Mouse (Mus musculus): ENCODE measurements around the gene Srrd. TPM values are rescaled to one million over a fixed set of nuclear protein-coding genes. Genes with fewer than 3 reads are reported as not detected.

The Srrd gene
- polyA plus RNA-seq, 1 experiment from 2014 or later: 30.3 TPM

DNA sequence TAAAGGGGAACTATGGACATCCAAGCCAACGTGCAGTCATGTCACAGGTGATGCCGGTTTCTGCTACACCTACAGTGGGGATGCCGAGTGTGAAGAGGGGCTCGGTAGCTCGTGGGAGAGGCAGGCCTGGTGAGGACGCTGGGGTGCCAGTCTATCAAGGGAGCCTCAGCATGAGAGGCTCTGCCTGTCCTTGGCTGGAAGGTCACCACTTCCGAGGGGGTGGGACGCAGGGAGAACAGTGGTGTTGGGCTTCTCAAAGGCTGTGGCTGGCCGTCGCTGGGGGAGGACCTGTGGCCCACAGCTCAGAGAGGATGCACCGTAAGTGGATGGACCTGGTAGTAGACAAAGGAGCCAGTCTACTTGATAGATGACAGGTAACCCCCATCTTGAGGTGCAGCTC lies 38.3 kb upstream of the Srrd start:
- ATAC-seq (ENCODE audit: low read depth): no peak
- Histone ChIP-seq H3K9ac (ENCODE audit: low read depth, low read length) (no peak overlapping the region), H3K27me3 (replicated peaks; ENCODE audit: control insufficient read depth, insufficient read depth, low read length) (no peaks in the 10 kb centered on the region), H3K4me3 (ENCODE audit: low read depth, low read length) (no peak overlapping the region), H3K9me3 (ENCODE audit: control insufficient read depth, low read length) (no peaks in the 10 kb centered on the region), H3K4me1 (ENCODE audit: control insufficient read depth, insufficient read depth, low read length) (peaks cover 10% of the 10 kb centered on the region), H3K27ac (replicated peaks; ENCODE audit: low read depth, low read length) (no peak overlapping the region), H3K36me3 (ENCODE audit: control insufficient read depth, insufficient read depth, low read length) (peaks cover 17% of the 10 kb centered on the region), H3K4me2 (ENCODE audit: low read depth, low read length) (no peak overlapping the region)
- WGBS: 93% methylated on average over 9 of the region's 11 CpGs
- no peak for DNase-seq (ENCODE audit: low spot score)

GRCm38 (mm10) chr5:112378716-112379115 lies 35.9 kb upstream of the Srrd start:
- Histone ChIP-seq H3K27me3 (replicated peaks; ENCODE audit: control insufficient read depth, insufficient read depth, low read length) (no peaks in the 10 kb centered on the region), H3K36me3 (ENCODE audit: control insufficient read depth, insufficient read depth, low read length) (peaks cover 26% of the 10 kb centered on the region), H3K27ac (replicated peaks; ENCODE audit: low read depth, low read length) (no peak overlapping the region), H3K4me1 (ENCODE audit: control insufficient read depth, insufficient read depth, low read length) (peaks cover 10% of the 10 kb centered on the region), H3K9me3 (ENCODE audit: control insufficient read depth, low read length) (no peaks in the 10 kb centered on the region), H3K9ac (ENCODE audit: low read depth, low read length) (no peak overlapping the region), H3K4me2 (ENCODE audit: low read depth, low read length) (no peak overlapping the region), H3K4me3 (ENCODE audit: low read depth, low read length) (no peak overlapping the region)
- WGBS: 73% methylated on average over 6 of the region's 6 CpGs
- ATAC-seq (ENCODE audit: low read depth) (no peak), DNase-seq (ENCODE audit: low spot score) (no peak)

DNA sequence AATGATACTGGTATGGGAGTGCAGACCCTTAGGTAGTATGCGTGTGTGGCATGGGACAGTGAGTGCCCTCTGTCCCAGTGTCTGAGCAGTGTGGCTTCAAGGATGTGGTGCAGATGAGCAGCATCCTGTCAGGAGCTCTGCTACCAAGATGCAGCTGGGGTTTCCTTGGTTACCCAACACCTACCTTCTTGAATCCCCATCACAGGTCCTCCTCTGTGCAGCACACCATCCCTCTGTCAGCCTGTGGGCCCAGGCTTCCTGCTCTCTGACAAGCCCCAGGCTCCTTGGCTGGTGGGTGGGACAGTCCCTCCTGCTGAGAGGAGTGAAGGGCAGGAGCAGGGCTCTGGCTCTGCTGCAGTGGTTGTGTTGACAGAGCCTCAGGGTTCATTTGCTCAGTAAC lies 34.5 kb upstream of the Srrd start:
- DNase-seq (ENCODE audit: low spot score) (no peak), ATAC-seq (ENCODE audit: low read depth) (no peak)
- Histone ChIP-seq H3K36me3 (ENCODE audit: control insufficient read depth, insufficient read depth, low read length) (peaks cover 39% of the 10 kb centered on the region), H3K4me1 (ENCODE audit: control insufficient read depth, insufficient read depth, low read length) (peaks cover 2% of the 10 kb centered on the region; the same call in 1 of the 2 replicates), H3K4me2 (ENCODE audit: low read depth, low read length) (no peak overlapping the region), H3K27me3 (replicated peaks; ENCODE audit: control insufficient read depth, insufficient read depth, low read length) (no peaks in the 10 kb centered on the region), H3K9ac (ENCODE audit: low read depth, low read length) (no peak overlapping the region), H3K9me3 (ENCODE audit: control insufficient read depth, low read length) (no peaks in the 10 kb centered on the region), H3K4me3 (ENCODE audit: low read depth, low read length) (no peak overlapping the region), H3K27ac (replicated peaks; ENCODE audit: low read depth, low read length) (no peak overlapping the region)
- 89% methylated on average over 1 of the region's 1 CpGs for WGBS

DNA sequence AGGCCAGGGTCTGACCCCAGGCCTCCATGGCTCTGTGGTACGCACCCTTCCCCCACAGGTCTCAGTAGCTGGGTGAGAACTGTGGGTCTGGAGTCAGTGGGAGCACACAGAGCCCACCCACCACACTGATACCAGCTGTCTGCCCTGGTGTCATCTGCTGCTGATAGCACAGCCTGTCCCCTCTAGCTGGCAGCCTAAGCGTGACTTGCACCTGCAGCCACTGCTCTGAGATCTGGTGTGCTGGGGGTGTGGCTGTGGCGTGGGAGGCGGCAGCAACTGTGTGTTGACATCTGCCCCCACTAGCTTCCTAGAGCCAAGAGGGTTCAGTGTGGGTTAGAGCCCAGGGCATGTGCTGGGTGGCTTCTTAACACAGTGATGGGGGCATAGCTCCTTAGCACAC lies 33.3 kb upstream of the Srrd start:
- H3K9ac ChIP-seq (ENCODE audit: low read depth, low read length): no peak overlapping the region
- 74% methylated on average over 3 of the region's 4 CpGs for WGBS
- H3K36me3 ChIP-seq (ENCODE audit: control insufficient read depth, insufficient read depth, low read length): peaks cover 49% of the 10 kb centered on the region
- DNase-seq (ENCODE audit: low spot score) (no peak), ATAC-seq (ENCODE audit: low read depth) (no peak)
- no peaks in the 10 kb centered on the region for H3K4me1 ChIP-seq (ENCODE audit: control insufficient read depth, insufficient read depth, low read length)
- no peaks in the 10 kb centered on the region for H3K9me3 ChIP-seq (ENCODE audit: control insufficient read depth, low read length)
- H3K27me3 ChIP-seq (replicated peaks; ENCODE audit: control insufficient read depth, insufficient read depth, low read length): no peaks in the 10 kb centered on the region
- no peak overlapping the region for H3K4me3 ChIP-seq (ENCODE audit: low read depth, low read length)
- H3K27ac ChIP-seq (replicated peaks; ENCODE audit: low read depth, low read length): no peak overlapping the region
- no peak overlapping the region for H3K4me2 ChIP-seq (ENCODE audit: low read depth, low read length)

- H3K27ac ChIP-seq (replicated peaks; ENCODE audit: low read depth, low read length): no peak overlapping the region
- H3K9me3 ChIP-seq (ENCODE audit: control insufficient read depth, low read length): no peaks in the 10 kb centered on the region
- H3K4me2 ChIP-seq (ENCODE audit: low read depth, low read length): no peak overlapping the region
- no peaks in the 10 kb centered on the region for H3K27me3 ChIP-seq (replicated peaks; ENCODE audit: control insufficient read depth, insufficient read depth, low read length)
- H3K4me3 ChIP-seq (ENCODE audit: low read depth, low read length): no peak overlapping the region
- H3K4me1 ChIP-seq (ENCODE audit: control insufficient read depth, insufficient read depth, low read length): no peaks in the 10 kb centered on the region
- H3K9ac ChIP-seq (ENCODE audit: low read depth, low read length): no peak overlapping the region
- H3K36me3 ChIP-seq (ENCODE audit: control insufficient read depth, insufficient read depth, low read length): peaks cover 72% of the 10 kb centered on the region
- DNase-seq (ENCODE audit: low spot score): peak; percentile 18
- ATAC-seq (ENCODE audit: low read depth): no peak; the same call in 1 of the 2 replicates
- 61% methylated on average over 7 of the region's 7 CpGs for WGBS
Observed at GRCm38 (mm10) chr5:112371933-112372332, 29.1 kb upstream of the Srrd start.

DNA sequence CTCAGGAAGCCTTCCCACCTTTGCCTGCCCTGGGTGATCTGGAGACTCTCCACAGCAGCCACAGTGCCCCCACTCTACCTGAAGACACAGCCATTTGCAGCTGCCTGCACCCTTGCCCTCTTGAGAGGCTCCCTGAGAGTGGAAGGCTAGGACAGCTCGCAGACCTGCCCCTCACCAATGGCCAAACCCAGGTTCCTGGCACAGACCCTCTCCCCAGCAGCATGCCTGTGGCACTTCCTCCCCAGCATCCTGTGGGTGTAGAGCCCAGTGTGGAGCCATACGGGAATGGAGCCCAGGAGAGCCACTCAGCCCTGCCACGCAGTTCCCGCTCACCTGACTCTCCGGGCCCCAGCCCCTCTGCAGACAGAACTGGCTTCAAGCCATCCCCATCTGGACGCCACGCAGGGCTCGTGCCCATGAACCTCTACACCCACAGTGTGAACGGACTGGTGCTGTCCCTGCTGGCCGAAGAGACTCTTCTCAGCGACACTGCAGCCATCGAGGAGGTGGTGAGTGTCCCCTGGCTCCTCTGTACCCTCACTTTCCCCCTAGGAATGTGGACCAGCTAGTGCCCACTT lies 27.5 kb upstream of the Srrd start:
- no peak overlapping the region for H3K9ac ChIP-seq (ENCODE audit: low read depth, low read length)
- no peaks in the 10 kb centered on the region for H3K9me3 ChIP-seq (ENCODE audit: control insufficient read depth, low read length)
- H3K4me3 ChIP-seq (ENCODE audit: low read depth, low read length): no peak overlapping the region
- WGBS: 90% methylated on average over 11 of the region's 12 CpGs
- no peak overlapping the region for H3K4me2 ChIP-seq (ENCODE audit: low read depth, low read length)
- ATAC-seq (ENCODE audit: low read depth) (no peak), DNase-seq (ENCODE audit: low spot score) (no peak)
- H3K27me3 ChIP-seq (replicated peaks; ENCODE audit: control insufficient read depth, insufficient read depth, low read length): no peaks in the 10 kb centered on the region
- H3K27ac ChIP-seq (replicated peaks; ENCODE audit: low read depth, low read length): no peak overlapping the region
- H3K4me1 ChIP-seq (ENCODE audit: control insufficient read depth, insufficient read depth, low read length): no peaks in the 10 kb centered on the region
- peaks cover 72% of the 10 kb centered on the region for H3K36me3 ChIP-seq (ENCODE audit: control insufficient read depth, insufficient read depth, low read length)

- no peaks in the 10 kb centered on the region for H3K27me3 ChIP-seq (replicated peaks; ENCODE audit: control insufficient read depth, insufficient read depth, low read length)
- H3K9ac ChIP-seq (ENCODE audit: low read depth, low read length): no peak overlapping the region
- H3K4me1 ChIP-seq (ENCODE audit: control insufficient read depth, insufficient read depth, low read length): no peaks in the 10 kb centered on the region
- peaks cover 74% of the 10 kb centered on the region for H3K36me3 ChIP-seq (ENCODE audit: control insufficient read depth, insufficient read depth, low read length)
- no peak overlapping the region for H3K4me2 ChIP-seq (ENCODE audit: low read depth, low read length)
- no peak overlapping the region for H3K4me3 ChIP-seq (ENCODE audit: low read depth, low read length)
- WGBS: 92% methylated on average over 13 of the region's 13 CpGs
- no peak overlapping the region for H3K27ac ChIP-seq (replicated peaks; ENCODE audit: low read depth, low read length)
- DNase-seq (ENCODE audit: low spot score) (no peak), ATAC-seq (ENCODE audit: low read depth) (no peak)
- no peaks in the 10 kb centered on the region for H3K9me3 ChIP-seq (ENCODE audit: control insufficient read depth, low read length)
Observed at GRCm38 (mm10) chr5:112369326-112369725, 26.5 kb upstream of the Srrd start.

GRCm38 (mm10) chr5:112368666-112369065 lies 25.8 kb upstream of the Srrd start:
- H3K9ac ChIP-seq (ENCODE audit: low read depth, low read length): no peak overlapping the region
- peaks cover 81% of the 10 kb centered on the region for H3K36me3 ChIP-seq (ENCODE audit: control insufficient read depth, insufficient read depth, low read length)

DNA sequence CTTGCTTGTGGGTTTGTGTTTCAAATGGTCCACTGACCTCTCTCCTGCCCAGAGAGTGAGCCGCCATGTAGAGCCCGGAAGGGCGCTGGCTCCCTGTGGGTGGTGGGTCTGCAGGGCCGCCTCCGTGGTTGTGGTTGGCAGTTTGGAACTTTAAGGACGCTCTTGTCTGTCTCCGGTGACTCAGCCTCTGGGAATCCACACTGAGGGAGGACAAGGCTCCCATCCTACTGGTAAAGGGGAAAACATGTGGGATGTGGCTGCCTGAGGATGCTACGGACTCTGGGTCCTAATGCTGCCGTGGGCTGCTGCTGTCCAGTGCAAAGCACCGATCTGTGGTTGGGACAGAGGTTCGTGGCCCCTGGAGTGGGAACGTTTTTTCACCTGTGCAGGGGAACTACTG lies 25.1 kb upstream of the Srrd start:
- 88% methylated on average over 12 of the region's 12 CpGs for WGBS
- no peak for ATAC-seq (ENCODE audit: low read depth)
- Histone ChIP-seq H3K27ac (replicated peaks; ENCODE audit: low read depth, low read length) (no peak overlapping the region), H3K4me1 (ENCODE audit: control insufficient read depth, insufficient read depth, low read length) (no peaks in the 10 kb centered on the region), H3K27me3 (replicated peaks; ENCODE audit: control insufficient read depth, insufficient read depth, low read length) (no peaks in the 10 kb centered on the region), H3K9ac (ENCODE audit: low read depth, low read length) (no peak overlapping the region), H3K4me2 (ENCODE audit: low read depth, low read length) (no peak overlapping the region), H3K36me3 (ENCODE audit: control insufficient read depth, insufficient read depth, low read length) (peaks cover 81% of the 10 kb centered on the region), H3K9me3 (ENCODE audit: control insufficient read depth, low read length) (no peaks in the 10 kb centered on the region), H3K4me3 (ENCODE audit: low read depth, low read length) (no peak overlapping the region)
- no peak for DNase-seq (ENCODE audit: low spot score)

More at GRCm38 (mm10) chr5:112368666-112369065, 25.8 kb upstream of the Srrd start:
- no peak overlapping the region for H3K27ac ChIP-seq (replicated peaks; ENCODE audit: low read depth, low read length)
- DNase-seq (ENCODE audit: low spot score) (no peak), ATAC-seq (ENCODE audit: low read depth) (no peak)
- H3K4me1 ChIP-seq (ENCODE audit: control insufficient read depth, insufficient read depth, low read length): no peaks in the 10 kb centered on the region
- H3K9me3 ChIP-seq (ENCODE audit: control insufficient read depth, low read length): no peaks in the 10 kb centered on the region
- H3K4me2 ChIP-seq (ENCODE audit: low read depth, low read length): no peak overlapping the region
- H3K4me3 ChIP-seq (ENCODE audit: low read depth, low read length): no peak overlapping the region
- no peaks in the 10 kb centered on the region for H3K27me3 ChIP-seq (replicated peaks; ENCODE audit: control insufficient read depth, insufficient read depth, low read length)
- 87% methylated on average over 10 of the region's 10 CpGs for WGBS
